Mouse (Mus musculus) kidney, postnatal 0 days (tissue): ENCODE measurements around the gene D13Ertd608e. TPM values are rescaled to one million over a fixed set of nuclear protein-coding genes. Genes with fewer than 3 reads are reported as not detected.
A peak's percentile ranks its signal among the peaks of the same experiment; 100 is the strongest.
"Not testable (repeated sequence)": the region's sequence is repeated elsewhere in the genome, so short reads cannot be mapped to it uniquely, and the experiment has no call there.

Experiments
- ATAC-seq: fragments of 200-750 bp; cut with Nextera tagmentation; replicated peaks from 2 replicates; pipeline ENCODE4 v1.8.0; 2017; ENCODE audit warnings: low read depth, moderate number of reproducible peaks, moderate TSS enrichment, moderate library complexity; ENCODE audit not compliant: low FRiP score
- DNase-seq: peaks from one replicate; pipeline ENCODE4 v3.0.0-alpha.2; 2016; ENCODE audit warnings: low spot score
- H3K27ac ChIP-seq: fragments of 300-500 bp; sonication (generic); 2 replicates; pipeline ENCODE4 v1.5.1; 2014; ENCODE audit warnings: mild to moderate bottlenecking
- H3K27me3 ChIP-seq: fragments of 300-500 bp; sonication (generic); 2 replicates; pipeline ENCODE4 v1.6.1; 2014; ENCODE audit warnings: low read length, mixed read lengths; ENCODE audit not compliant: insufficient read depth
- H3K36me3 ChIP-seq: fragments of 300-500 bp; sonication (generic); 2 replicates; pipeline ENCODE4 v1.6.1; 2014; ENCODE audit warnings: low read length, mixed read lengths; ENCODE audit not compliant: insufficient read depth
- H3K4me1 ChIP-seq: fragments of 300-500 bp; sonication (generic); replicated peaks from 2 replicates; pipeline ENCODE4 v1.6.1; 2014; ENCODE audit warnings: antibody characterized with exemption, low read length, mixed read lengths; ENCODE audit not compliant: insufficient read depth
- H3K4me2 ChIP-seq: fragments of 300-500 bp; sonication (generic); 2 replicates; pipeline ENCODE4 v1.6.1; 2014; ENCODE audit warnings: mild to moderate bottlenecking, low read length, moderate library complexity, mixed read lengths
- H3K4me3 ChIP-seq: fragments of 300-500 bp; sonication (generic); replicated peaks from 2 replicates; pipeline ENCODE4 v1.5.1; 2014; ENCODE audit warnings: low read depth, low read length
- H3K9ac ChIP-seq: fragments of 300-500 bp; sonication (generic); 2 replicates; pipeline ENCODE4 v1.6.1; 2014; ENCODE audit warnings: low read depth, low read length
- H3K9me3 ChIP-seq: fragments of 300-500 bp; sonication (generic); replicated peaks from 2 replicates; pipeline ENCODE4 v1.6.1; 2016; ENCODE audit warnings: low read length, inconsistent platforms, mixed read lengths
- CTCF ChIP-seq: IDR thresholded peaks from 2 replicates; pipeline ENCODE4 v1.5.1; 2016; ENCODE audit warnings: antibody characterized with exemption, low read depth, mild to moderate bottlenecking, moderate library complexity
- WGBS: fragments of 180-500 bp; shearing (Covaris S2); extraction: QIAGEN DNeasy Blood & Tissue Kit; methylation state at CpG from one replicate; pipeline ENCODE4 v1.1.7; 2014; 5-methylcytosine and 5-hydroxymethylcytosine counted together
- polyA plus RNA-seq: library from polyadenylated mRNA; unstranded; fragments of >200 nt; fragmentation: Nextera tagmentation; extraction: Ambion mirVana; gene quantifications from 2 replicates; pipeline ENCODE4 v1.2.1, GENCODE M21; 2015

D13Ertd608e gene
- polyA plus RNA-seq, 1 experiment from 2014 or later, result not detected

- H3K9me3 ChIP-seq, result no peaks in the 10 kb centered on the region
- no peak for ATAC-seq
- H3K4me2 ChIP-seq, result no peak overlapping the region
- no peak for DNase-seq
- no peaks in the 10 kb centered on the region for H3K27me3 ChIP-seq
- no peak overlapping the region for H3K27ac ChIP-seq
- no peak overlapping the region for H3K4me3 ChIP-seq
- 58% methylated on average over 4 of the region's 4 CpGs for WGBS
- no peak overlapping the region for H3K9ac ChIP-seq
- H3K4me1 ChIP-seq, result no peaks in the 10 kb centered on the region
- TF ChIP-seq CTCF, result no peak
- no peaks in the 10 kb centered on the region for H3K36me3 ChIP-seq
Observed at GRCm38 (mm10) chr13:119797656-119798055, 38.1 kb upstream of the D13Ertd608e start.

DNA sequence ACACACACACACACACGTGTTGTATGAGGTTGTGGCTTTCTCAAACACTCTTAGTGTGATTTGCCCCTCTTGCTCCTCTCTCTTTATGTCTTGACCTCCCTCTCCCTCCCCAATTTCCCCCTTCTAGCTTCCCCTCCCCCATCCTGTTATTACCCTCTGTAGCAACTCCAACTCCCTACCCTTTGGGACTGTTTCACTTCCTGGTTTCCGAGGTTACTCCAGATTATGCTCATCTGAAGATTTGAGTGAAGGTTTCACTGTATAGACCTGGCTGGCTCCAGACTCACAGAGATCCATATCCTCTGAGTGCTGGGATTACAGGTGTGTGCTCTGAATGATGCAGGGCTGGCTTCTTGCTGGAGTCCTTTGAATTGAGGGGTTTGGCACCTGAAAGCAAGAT lies 26.9 kb upstream of the D13Ertd608e start:
- no peaks in the 10 kb centered on the region for H3K9me3 ChIP-seq
- H3K27ac ChIP-seq, result no peak overlapping the region
- H3K27me3 ChIP-seq, result no peaks in the 10 kb centered on the region
- H3K9ac ChIP-seq, result no peak overlapping the region
- DNase-seq (no peak), ATAC-seq (no peak)
- H3K4me1 ChIP-seq, result no peaks in the 10 kb centered on the region
- H3K4me2 ChIP-seq, result no peak overlapping the region
- no peak for TF ChIP-seq CTCF
- H3K36me3 ChIP-seq, result no peaks in the 10 kb centered on the region
- 36% methylated on average over 2 of the region's 2 CpGs for WGBS
- no peak overlapping the region for H3K4me3 ChIP-seq

- H3K27ac ChIP-seq, result no peak overlapping the region
- H3K4me1 ChIP-seq, result no peaks in the 10 kb centered on the region
- H3K4me3 ChIP-seq, result no peak overlapping the region
- H3K9ac ChIP-seq, result no peak overlapping the region
- no peaks in the 10 kb centered on the region for H3K27me3 ChIP-seq
- ATAC-seq (no peak), DNase-seq (no peak)
- 78% methylated on average over 9 of the region's 9 CpGs for WGBS
- no peaks in the 10 kb centered on the region for H3K36me3 ChIP-seq
- H3K9me3 ChIP-seq, result no peaks in the 10 kb centered on the region
- TF ChIP-seq CTCF, result no peak
- H3K4me2 ChIP-seq, result no peak overlapping the region
Observed at GRCm38 (mm10) chr13:119810031-119810430, 25.8 kb upstream of the D13Ertd608e start.

DNA sequence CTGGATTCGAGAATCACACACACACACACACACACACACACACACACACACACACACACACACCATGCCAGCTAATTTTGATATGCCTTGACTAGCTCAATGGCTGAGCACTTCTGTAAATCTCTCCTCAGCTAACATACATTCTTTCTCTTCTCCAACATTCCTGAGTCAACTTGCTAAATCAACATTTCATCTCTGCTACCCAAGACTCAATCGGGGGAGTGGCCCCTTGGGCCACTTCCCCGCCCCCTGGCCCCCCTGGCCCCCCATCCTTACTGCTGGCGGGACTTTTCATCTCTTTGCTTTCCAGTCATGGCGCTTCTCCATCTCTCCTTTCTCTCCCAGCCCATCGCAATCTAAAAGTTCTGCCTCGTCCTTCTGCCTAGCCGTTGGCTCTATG lies 19.0 kb upstream of the D13Ertd608e start:
- WGBS, result 56% methylated on average over 8 of the region's 8 CpGs
- no peak overlapping the region for H3K27ac ChIP-seq
- DNase-seq, result no peak

GRCm38 (mm10) chr13:119817579-119818206 lies 18.1 kb upstream of the D13Ertd608e start:
- no peaks in the 10 kb centered on the region for H3K9me3 ChIP-seq
- ATAC-seq (no peak), DNase-seq (no peak)
- H3K4me2 ChIP-seq, result no peak overlapping the region
- H3K27me3 ChIP-seq, result no peaks in the 10 kb centered on the region
- H3K4me1 ChIP-seq, result no peaks in the 10 kb centered on the region
- no peak overlapping the region for H3K9ac ChIP-seq
- H3K27ac ChIP-seq, result no peak overlapping the region
- WGBS, result 46% methylated on average over 2 of the region's 2 CpGs
- TF ChIP-seq CTCF, result no peak
- no peaks in the 10 kb centered on the region for H3K36me3 ChIP-seq
- no peak overlapping the region for H3K4me3 ChIP-seq

More for the DNA sequence above, 19.0 kb upstream of the D13Ertd608e start:
- Histone ChIP-seq H3K4me3 (no peak overlapping the region), H3K9me3 (no peaks in the 10 kb centered on the region), H3K4me2 (no peak overlapping the region), H3K9ac (no peak overlapping the region), H3K27me3 (no peaks in the 10 kb centered on the region), H3K36me3 (no peaks in the 10 kb centered on the region), H3K4me1 (no peaks in the 10 kb centered on the region)
- no peak for ATAC-seq
- TF ChIP-seq CTCF, result no peak

GRCm38 (mm10) chr13:119830116-119830515 lies 5.7 kb upstream of the D13Ertd608e start, which contains the start of gene AF067063:
TSS of gene AF067063 (minus strand) at chr13:119830216.
- not testable (repeated sequence) for ATAC-seq, H3K9me3 ChIP-seq, H3K4me2 ChIP-seq

GRCm38 (mm10) chr13:119836324-119836811 lies 562 bp downstream of the D13Ertd608e start:
- not testable (repeated sequence) for H3K4me1 ChIP-seq, H3K27me3 ChIP-seq, H3K9ac ChIP-seq, H3K4me3 ChIP-seq, H3K27ac ChIP-seq, H3K36me3 ChIP-seq, H3K9me3 ChIP-seq
- ATAC-seq, result peak; percentile 50
- WGBS, result 13% methylated on average over 20 of the region's 23 CpGs
- peak; percentile 40 for TF ChIP-seq CTCF
- peak; percentile 6 for DNase-seq
- H3K4me2 ChIP-seq, result peak overlapping the region; percentile 25; the same call in 1 of the 2 replicates

More at GRCm38 (mm10) chr13:119830116-119830515, 5.7 kb upstream of the D13Ertd608e start, which contains the start of gene AF067063:
- H3K27ac ChIP-seq, H3K36me3 ChIP-seq, H3K9ac ChIP-seq, H3K4me3 ChIP-seq, H3K4me1 ChIP-seq, DNase-seq, H3K27me3 ChIP-seq: not testable (repeated sequence)
